Mouse (Mus musculus): ENCODE results near the gene Grip1. TPM values are rescaled to one million over a fixed set of nuclear protein-coding genes. Genes with fewer than 3 reads are reported as not detected.

The Grip1 gene
- total RNA-seq (2021), result 10 to 100 TPM; 27.6 to 28.9 TPM
- long read RNA-seq, experiment 1, full-length matches to known transcripts, result 5 of 18 reads
- long read RNA-seq, experiment 1, partial matches to known transcripts, result 9 of 18 reads
- long read RNA-seq, experiment 1, other reads (novel, unspliced or antisense), result 4 of 18 reads
- long read RNA-seq, experiment 2, partial matches to known transcripts, result 9 of 21 reads
- long read RNA-seq, experiment 2, other reads (novel, unspliced or antisense), result 10 of 21 reads

GRCm38 (mm10) chr10:119453431-119454105, at the start of gene Grip1:
Gene Grip1 (plus strand): TSS chr10:119453830.
- Histone ChIP-seq H3K4me3 (peak within 1 kb of the TSS; percentile 77), H3K27ac (peak within 1 kb of the TSS; percentile 74)
- peak; percentile 18 to 43 for DNase-seq (ENCODE audit: low spot score in 2 of 2)
- TF ChIP-seq CTCF (conservative IDR thresholded peaks at IDR 0.05), result peak; percentile 40; the same call in 1 of the 2 replicates

- DNase-seq (ENCODE audit: low spot score in 2 of 2), result no peak
- no peak overlapping the region for H3K4me3 ChIP-seq
- H3K27ac ChIP-seq, result no peak overlapping the region
- TF ChIP-seq CTCF (conservative IDR thresholded peaks at IDR 0.05), result no peak
Measured at GRCm38 (mm10) chr10:119405103-119405502, 48.5 kb upstream of the Grip1 start.

- no peak for TF ChIP-seq CTCF (conservative IDR thresholded peaks at IDR 0.05)
- DNase-seq (ENCODE audit: low spot score in 2 of 2), result no peak
- no peak overlapping the region for H3K27ac ChIP-seq
- H3K4me3 ChIP-seq, result no peak overlapping the region
Measured at GRCm38 (mm10) chr10:119405612-119406011, 48.0 kb upstream of the Grip1 start.

DNA sequence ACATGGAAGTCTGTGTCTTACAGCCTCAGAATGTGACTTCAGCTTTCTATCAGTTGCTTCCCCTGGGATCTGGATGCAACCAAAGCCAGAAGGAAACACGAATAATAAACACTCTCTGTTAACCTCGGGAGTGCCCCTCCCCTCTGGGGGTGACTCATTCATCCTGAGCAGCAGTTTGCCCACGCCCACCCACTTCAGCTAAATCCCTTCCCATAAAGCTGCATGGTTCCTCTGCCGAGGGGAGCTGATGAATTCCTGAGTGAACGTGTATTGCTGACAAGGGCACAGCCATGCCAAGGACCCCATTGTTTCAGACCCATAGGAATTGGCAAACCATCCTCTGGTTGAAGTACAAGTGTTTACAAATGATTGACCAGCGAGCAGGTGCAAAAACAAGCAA, 45.3 kb upstream of the Grip1 start:
- DNase-seq (ENCODE audit: low spot score in 2 of 2), result peak; percentile 11 to 26
- Histone ChIP-seq H3K4me3 (no peak overlapping the region), H3K27ac (no peak overlapping the region)
- TF ChIP-seq CTCF (conservative IDR thresholded peaks at IDR 0.05), result no peak

DNA sequence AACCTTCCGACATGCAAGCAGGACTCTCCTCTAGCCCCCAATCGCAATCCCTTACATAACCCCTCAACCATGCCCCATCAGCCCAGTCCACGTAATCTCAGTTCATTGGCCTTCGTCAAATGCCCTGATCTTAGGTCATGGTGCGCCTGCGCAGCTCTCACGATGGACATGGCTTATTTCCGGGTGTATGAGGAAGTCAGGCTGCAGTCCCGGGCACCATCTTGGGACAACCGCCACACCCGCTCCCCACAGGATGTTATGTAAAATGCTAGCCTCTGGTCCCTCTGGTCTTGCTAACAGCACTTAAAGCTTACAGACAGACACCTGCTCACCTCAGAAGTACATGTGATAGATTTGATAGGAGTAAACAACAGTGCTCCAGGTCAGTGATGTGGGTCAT, 40.4 kb upstream of the Grip1 start:
- H3K4me3 ChIP-seq, result no peak overlapping the region
- no peak for TF ChIP-seq CTCF (conservative IDR thresholded peaks at IDR 0.05)
- DNase-seq (ENCODE audit: low spot score in 2 of 2), result no peak
- H3K27ac ChIP-seq, result no peak overlapping the region

GRCm38 (mm10) chr10:119415106-119415505, 38.5 kb upstream of the Grip1 start:
- no peak for TF ChIP-seq CTCF (conservative IDR thresholded peaks at IDR 0.05)
- DNase-seq (ENCODE audit: low spot score in 2 of 2), result no peak
- Histone ChIP-seq H3K4me3 (no peak overlapping the region), H3K27ac (no peak overlapping the region)

DNA sequence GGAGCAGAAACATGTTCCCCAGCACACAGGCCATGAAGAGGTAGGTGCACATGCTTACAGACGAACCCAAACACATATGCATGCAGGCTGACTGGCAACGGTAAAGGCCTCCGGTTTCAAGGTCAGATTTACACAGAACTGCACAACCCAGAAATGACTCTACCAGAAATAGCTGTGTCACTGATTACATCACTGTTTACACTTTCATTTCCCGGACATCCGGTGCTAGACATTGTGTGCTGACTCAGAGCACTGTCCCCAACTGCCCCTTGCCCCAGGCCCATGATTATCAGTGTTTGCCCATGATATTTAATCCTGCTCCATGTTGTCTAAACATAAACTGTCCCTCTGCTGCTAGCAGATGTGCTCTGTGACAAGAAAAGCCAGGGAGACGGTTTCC, 32.2 kb upstream of the Grip1 start:
- no peak for TF ChIP-seq CTCF (conservative IDR thresholded peaks at IDR 0.05)
- no peak for DNase-seq (ENCODE audit: low spot score in 2 of 2)
- H3K4me3 ChIP-seq, result no peak overlapping the region
- H3K27ac ChIP-seq, result no peak overlapping the region

DNA sequence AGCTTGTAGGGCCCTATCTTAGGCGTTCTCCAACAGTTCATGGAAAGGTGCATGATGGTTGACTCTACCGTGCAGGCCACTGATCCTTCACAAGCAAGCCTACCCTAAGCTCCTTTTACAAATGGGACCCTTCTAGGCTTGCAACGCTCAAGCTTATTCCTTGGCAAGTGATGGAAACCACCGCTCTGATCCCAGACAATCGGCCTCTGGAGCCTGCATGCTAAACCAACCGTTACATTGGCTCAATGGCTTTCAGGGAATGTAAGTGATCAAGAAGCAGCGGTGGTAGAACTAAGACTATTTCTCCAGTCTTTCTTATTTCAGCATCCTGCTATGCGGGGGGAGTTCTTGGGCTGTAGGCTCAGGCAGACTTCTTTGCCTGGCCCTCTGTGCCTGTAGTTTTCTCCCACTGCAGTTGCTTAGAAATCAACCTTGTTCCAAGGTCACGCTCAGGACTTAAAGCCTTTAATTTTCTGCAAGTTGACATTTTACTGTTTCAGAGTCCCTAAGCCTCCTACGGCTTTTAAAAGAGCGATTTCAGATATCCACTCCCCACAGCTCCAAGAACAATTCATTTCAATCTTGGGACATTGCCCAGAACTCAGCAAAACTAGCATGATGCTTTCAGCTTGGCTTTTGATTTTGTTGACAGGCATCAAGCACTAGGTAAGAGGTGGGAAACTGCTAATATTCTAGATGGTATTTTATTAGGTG, 29.7 kb upstream of the Grip1 start:
- no peak for DNase-seq (ENCODE audit: low spot score in 2 of 2)
- no peak overlapping the region for H3K27ac ChIP-seq
- no peak for TF ChIP-seq CTCF (conservative IDR thresholded peaks at IDR 0.05)
- H3K4me3 ChIP-seq, result no peak overlapping the region

DNA sequence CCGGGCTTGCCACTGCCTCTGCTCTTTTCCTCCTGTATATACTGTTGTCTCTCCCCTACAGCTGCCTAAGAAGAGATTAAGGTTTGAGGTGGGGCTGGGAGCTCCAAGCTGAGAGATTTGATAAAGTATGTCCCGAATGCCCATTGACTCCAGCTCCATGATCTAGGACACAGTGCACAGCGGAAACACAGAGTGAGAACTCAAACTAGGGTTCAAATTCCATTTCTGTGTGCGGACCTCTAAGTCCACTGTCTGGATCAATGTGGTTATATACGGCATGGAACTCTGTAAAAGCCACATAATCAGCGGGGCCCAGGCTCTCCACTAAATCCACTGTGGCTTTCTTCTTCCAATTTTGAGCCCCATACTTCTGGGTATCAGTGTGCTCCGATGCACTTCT, 26.0 kb upstream of the Grip1 start:
- DNase-seq (ENCODE audit: low spot score in 2 of 2), result no peak
- no peak for TF ChIP-seq CTCF (conservative IDR thresholded peaks at IDR 0.05)
- no peak overlapping the region for H3K4me3 ChIP-seq

GRCm38 (mm10) chr10:119428106-119428505, 25.5 kb upstream of the Grip1 start:
- no peak for DNase-seq (ENCODE audit: low spot score in 2 of 2)
- no peak for TF ChIP-seq CTCF (conservative IDR thresholded peaks at IDR 0.05)
- H3K27ac ChIP-seq, result no peak overlapping the region
- H3K4me3 ChIP-seq, result no peak overlapping the region

More for the DNA sequence above, 26.0 kb upstream of the Grip1 start:
- no peak overlapping the region for H3K27ac ChIP-seq

DNA sequence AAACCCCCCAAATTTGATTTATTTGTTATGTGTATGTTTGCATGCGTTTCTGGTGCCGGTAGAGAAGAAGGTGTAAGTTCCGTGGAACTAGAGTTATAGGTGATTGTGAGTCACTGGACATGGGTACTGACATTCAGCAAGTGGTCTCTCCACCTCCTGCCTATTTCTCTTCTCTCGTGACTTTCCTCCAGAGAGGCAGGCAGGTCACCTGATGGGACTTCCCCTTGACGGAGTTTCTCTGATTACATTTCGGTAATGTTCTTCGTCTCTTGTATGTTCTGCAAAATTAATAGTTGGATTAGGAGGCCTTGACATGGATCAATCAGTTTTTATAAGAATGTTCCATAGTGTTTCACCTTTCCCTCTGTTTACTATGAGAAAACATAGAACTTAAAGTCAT, 23.4 kb upstream of the Grip1 start:
- Histone ChIP-seq H3K27ac (no peak overlapping the region), H3K4me3 (no peak overlapping the region)
- DNase-seq (ENCODE audit: low spot score in 2 of 2), result no peak
- TF ChIP-seq CTCF (conservative IDR thresholded peaks at IDR 0.05), result no peak

GRCm38 (mm10) chr10:119431801-119432200, 21.8 kb upstream of the Grip1 start:
- Histone ChIP-seq H3K4me3 (no peak overlapping the region), H3K27ac (no peak overlapping the region)
- DNase-seq (ENCODE audit: low spot score in 2 of 2), result no peak
- TF ChIP-seq CTCF (conservative IDR thresholded peaks at IDR 0.05), result no peak

DNA sequence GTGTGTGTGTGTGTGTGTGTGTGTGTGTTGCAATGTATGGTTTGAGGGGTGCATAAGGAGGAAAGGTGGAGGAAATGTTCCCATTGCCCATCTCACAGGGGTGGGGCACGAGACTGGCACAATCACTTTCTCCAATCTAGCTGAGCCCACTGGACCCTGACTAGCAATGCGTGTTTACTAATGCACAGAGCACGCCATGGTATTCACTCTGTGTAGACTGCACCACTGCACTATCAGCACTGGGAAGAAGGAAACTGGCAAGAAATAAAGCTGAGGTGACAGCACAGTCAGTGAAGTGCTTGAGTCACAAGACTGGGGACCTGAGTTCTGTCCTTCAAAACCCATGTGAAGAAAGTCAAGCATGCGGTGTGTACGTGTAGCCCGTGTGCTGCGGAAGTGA, 17.8 kb upstream of the Grip1 start:
- DNase-seq (ENCODE audit: low spot score in 2 of 2), result no peak
- TF ChIP-seq CTCF (conservative IDR thresholded peaks at IDR 0.05), result no peak
- Histone ChIP-seq H3K4me3 (no peak overlapping the region), H3K27ac (no peak overlapping the region)

All from layer of hippocampus, adult 2 months (tissue).